Mouse (Mus musculus) mature B cell (primary cell): ENCODE measurements at regions not wholly inside any gene's neighbourhood (a gene's known extent, or its start where the extent isn't known, plus 50 kb on each side); places are given as distances from the start of the nearest gene placed in this dataset.
"Not testable (repeated sequence)": the region's sequence is repeated elsewhere in the genome, so short reads cannot be mapped to it uniquely, and the experiment has no call there.

Experiments
- in situ Hi-C: fragments of 300-500 bp; cut with MboI; formaldehyde crosslinking; loops from 2 replicates; pipeline ENCODE4 v1.14.3; 2019

DNA sequence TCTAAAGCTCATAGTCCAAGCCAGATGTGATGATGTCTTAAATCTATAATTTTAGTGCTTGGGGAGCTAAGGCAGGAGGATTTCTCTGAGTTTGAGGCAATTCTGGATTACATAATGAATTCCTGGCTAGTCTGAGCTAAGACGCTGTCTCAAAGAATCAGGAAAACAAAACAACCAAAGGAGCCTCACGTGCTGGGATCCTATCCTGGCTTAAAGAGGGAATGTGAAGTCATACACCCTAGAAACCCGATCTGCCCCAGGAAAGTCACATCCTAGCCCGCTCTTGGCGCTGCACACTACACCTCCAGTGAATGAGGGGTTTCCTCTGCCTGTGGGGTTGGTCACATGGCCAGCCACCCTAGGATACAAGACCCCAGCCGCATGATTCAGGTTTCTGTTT, 211.2 kb downstream of the Glrx3 start:
- in situ Hi-C loops, result no loop called here

DNA sequence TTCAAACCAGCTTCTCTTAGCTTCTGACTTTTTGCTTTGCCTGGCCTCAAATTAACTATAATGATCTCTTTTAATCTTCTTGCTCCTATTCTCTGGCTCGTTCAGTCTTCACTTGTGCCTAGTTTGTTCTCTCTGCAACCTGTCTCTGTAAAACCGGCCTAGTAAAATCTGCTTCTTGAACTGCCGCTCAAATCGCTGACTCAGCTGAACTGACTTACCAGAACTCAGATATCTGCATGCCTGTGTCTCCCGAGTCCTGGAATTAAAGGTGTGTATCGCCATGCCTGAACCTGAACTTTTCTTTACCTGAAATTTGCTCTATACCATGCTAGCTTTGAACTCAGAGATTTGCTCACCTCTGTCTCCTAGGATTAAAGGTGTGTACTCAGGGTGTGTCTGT, 212.2 kb downstream of the Glrx3 start:
- in situ Hi-C loops, result no loop called here

- in situ Hi-C loops, result no loop called here
Observed at GRCm38 (mm10) chr7:137653837-137654236, 216.4 kb downstream of the Glrx3 start.

DNA sequence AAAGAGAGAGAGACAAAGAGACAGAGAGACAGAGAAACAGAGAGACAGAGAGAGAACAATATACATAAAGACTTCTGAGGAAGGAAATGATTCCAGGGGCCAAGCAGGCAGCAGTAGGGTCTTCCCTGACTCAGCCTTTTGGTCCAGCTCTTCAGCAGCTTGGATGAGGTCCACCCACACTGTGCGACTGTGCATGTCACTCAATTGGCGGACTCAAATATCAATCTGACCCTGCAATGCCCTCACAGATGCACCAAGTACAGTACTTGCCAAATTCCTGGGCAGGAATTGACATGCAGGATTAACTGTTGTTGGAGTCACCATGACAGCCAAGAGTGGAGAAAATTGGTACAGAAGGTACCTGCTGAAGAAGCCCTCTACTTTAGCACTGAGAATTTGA, 229.8 kb downstream of the Glrx3 start:
- in situ Hi-C loops, result no loop called here

DNA sequence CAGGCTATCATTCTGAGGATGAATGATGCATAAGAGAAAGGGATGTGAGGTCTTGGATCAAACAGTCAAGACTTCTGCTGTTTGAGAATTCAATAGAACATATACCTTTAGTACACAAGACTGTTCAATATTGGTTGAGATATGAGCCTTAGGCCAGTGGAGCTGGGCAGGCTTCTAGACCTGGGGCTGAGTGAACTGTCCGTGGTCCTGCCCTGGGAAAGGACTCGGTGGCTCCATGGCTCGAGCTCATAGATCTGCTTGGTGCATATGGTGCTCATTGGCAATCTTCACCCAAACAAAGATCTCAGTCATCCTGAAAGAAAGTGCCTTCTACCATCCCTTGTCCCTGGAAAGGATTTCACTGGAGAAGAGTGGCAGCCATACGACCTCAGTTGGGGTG, 233.7 kb downstream of the Glrx3 start:
- in situ Hi-C loops, result no loop called here

DNA sequence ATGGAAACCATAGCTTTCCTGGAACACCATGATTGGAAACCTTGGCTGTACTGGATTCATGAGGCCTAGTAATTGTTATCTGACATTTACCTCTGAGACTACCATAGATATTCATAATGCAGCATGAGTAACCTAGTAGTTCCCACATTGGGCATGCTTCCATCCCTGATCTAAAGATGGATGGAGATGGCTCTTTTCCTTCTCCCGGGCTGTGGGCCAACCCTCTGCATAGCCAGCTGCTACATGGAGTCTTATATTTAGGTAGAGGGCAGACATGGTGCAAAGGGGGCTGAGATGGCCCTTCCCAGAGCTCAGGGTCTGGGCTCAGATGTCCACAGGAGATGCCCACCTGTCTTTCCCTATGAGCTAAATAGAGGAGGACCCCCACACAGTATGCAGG, 237.2 kb downstream of the Glrx3 start:
- in situ Hi-C loops, result no loop called here

DNA sequence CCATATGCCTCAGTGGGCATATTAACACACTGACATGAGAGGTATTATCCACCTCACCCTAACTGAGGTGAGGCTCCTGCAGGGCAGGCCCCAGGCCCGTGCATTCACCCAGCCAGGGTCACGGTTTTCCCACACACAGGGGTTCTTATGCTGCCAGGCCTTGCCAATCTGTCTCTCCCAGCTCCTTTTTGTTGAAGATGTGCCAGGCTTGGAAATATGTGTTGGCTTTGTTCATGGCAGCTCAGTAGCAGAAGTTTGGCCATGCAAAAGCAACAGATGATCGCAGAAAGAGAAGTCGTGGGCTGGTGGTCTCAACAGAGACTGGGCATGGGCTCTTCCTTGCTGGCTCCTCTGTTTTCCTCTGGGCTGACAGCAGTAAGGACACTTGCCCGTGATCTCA, 238.0 kb downstream of the Glrx3 start:
- in situ Hi-C loops, result no loop called here

- in situ Hi-C loops, result no loop called here
Observed at GRCm38 (mm10) chr7:137684826-137685225, 247.4 kb downstream of the Glrx3 start.

GRCm38 (mm10) chr7:137685320-137685719, 247.9 kb downstream of the Glrx3 start:
- in situ Hi-C loops, result no loop called here

DNA sequence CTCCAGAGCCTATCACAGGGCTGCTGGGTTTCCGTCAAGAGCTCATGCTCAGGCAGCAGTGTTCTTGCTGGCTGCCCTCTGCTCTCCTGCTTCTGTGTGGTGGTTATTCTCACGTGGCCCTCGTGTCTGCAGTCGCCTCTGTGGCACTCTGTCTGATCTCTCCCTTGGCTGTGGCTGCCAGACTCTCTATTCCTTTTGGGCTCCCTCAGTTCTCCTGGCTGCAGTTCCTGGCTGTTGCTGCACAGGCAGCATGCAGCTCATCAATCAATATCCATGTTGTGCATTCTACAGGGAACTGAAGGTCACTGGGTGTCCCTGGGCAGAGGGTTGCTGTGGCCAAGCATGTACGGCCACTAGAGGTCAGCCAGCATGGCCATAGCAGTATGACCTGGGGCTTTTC, 259.4 kb downstream of the Glrx3 start:
- in situ Hi-C loops, result no loop called here

DNA sequence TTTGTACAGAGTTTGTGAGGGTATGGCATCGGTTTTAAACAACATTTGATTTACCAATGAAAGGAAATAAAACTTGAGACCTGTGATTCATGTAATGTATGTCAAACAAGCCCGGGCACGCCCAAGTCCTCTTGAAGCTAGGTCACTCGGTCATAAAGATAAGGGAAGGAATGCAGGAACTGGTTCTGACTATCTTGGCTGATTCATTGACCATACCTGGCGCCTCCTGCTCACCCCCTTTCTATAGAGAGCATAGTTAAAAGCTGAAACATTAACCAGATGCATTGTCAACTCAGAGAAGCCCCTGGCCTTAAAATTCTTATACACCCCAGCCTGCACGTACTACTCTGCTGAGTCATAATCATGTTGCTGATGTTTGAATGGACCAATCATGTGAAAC, 261.1 kb downstream of the Glrx3 start:
- in situ Hi-C loops, result not testable (repeated sequence)

- in situ Hi-C loops, result no loop called here
Observed at GRCm38 (mm10) chr7:137712862-137713261, 275.4 kb downstream of the Glrx3 start.

- in situ Hi-C loops, result no loop called here
Observed at GRCm38 (mm10) chr7:137713856-137714255, 276.4 kb downstream of the Glrx3 start.

DNA sequence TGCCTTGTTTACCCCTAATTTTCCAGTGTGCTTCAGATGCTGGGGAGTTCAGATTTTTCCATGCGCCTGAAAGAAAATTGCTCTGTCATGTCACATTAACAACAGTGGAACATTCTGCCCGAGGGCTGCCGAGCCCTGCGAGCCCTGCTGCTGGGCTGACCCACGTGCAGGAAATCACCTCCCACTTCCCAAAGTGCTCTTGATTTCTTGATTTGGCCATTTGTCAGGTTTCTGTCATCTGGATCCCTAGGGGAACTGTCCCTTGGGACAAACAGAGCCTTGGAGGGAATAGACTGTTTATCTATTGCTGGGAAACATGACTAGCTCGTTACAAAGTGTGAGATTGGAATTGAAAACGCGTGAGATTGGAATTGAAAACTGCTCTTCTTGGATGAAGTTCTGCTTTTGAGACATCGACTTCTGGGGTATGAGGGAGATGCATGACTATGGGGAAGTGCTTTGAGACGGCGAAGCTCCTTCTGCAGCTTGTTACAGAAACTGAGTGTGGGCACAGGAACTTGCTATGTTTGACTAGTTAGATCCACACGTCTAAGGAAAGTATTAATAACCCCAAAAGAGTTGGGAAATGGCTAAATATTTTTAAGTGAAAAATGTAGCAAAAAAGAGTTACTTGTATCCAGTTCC, 277.0 kb downstream of the Glrx3 start:
- in situ Hi-C loops, result no loop called here

DNA sequence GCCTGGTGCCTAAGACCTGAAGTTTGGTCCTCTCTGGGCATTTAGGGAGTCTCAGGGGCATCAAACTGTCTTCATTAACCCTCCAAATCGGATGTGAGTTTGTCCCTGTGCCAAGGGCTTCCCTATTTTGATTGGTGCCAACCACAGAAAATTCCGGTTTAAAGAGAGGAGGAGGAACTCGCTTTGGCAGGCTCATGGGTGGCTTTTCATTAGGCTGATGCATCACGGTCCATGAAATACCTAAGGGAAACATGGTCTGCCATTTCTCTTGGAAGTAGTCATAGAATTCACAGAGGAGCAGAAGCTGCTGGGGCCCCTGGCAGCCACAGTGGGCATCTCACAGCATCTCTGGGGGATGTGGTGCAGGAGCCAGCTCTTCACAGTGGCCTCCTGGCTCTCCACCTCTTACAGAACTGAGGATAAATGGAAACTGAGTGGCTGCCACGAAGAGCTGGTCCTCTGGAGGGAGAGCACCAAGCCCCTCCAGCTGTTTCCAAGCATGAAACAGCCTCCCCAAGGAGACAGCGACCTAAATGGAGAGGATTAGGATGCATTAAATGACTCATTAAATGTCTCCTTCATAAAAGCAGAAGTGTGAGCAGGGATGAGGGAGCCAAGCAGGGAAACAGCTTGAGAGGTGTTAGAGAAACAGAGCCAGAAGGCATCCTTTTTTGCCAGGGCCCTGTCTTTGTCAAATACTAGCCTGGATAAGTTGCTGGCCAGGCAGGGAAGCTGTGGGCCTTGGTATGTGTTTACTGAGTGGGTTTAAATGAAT, 277.9 kb downstream of the Glrx3 start:
- in situ Hi-C loops, result no loop called here

DNA sequence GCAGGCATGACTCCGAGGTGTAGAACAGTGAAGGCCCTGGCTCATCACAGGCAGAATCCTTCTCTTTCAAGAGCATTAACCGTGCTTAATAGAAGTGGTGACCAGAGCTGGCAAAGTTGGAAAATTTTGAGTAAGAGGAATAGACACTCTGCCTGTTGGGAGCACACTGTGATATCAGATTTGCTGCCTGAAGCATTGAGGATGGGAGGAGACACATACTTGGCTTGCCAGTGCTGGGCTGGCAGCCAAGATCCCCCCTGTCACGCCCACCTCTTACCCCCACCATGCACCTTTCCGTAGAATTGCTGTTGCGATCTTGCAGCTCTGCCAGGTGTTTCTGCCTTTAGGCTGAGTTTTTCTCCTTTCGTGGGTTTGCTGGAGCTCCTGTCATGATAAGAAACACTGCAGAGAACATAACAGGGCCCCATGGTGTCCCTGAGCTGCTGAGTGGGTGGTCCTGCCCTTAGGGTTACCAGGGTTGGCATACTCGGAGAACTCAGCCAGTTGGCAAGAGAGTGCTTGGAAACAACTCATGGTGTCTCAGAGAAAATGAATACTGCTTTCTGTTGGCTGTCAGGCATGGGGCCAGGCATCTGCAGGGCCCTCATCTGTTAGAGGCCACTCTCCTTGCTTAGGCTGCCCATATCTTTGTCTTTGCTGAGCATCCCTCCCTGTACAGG, 286.1 kb downstream of the Glrx3 start:
- in situ Hi-C loops, result no loop called here

- in situ Hi-C loops, result no loop called here
Observed at GRCm38 (mm10) chr7:137726031-137726430, 288.6 kb downstream of the Glrx3 start.

DNA sequence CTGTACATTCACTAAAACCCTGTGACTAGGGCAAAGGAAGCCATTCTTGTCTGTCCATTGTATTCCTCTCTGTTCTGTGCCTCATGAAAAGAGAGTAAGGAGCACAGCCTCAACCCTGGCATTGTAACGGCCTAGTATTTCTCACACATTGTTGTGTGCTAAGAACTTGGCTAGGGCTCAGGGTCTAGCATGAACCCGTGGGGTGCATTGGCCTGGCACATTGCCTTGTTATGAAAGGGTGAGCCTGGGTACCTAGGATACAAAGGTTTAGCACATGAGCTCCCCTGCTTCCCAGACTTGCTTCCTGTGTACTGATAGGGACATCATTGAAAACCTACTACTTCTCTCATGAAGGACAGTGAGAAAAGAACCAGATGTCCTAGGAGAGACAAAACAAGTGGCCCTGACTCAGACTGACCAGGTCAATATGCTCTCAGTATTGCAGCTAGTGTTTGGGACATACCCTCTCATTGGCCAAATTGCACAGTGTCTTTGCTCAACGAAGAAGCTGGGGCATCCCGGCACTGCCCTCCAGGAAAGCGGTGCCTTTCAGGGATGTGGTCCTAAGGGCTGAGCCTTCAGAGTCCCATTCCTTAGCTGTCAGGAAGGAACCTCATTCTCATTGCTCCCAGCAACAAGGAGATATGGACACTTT, 298.6 kb downstream of the Glrx3 start:
- in situ Hi-C loops, result no loop called here

GRCm38 (mm10) chr7:137741702-137742101, 304.3 kb downstream of the Glrx3 start:
- in situ Hi-C loops, result no loop called here

DNA sequence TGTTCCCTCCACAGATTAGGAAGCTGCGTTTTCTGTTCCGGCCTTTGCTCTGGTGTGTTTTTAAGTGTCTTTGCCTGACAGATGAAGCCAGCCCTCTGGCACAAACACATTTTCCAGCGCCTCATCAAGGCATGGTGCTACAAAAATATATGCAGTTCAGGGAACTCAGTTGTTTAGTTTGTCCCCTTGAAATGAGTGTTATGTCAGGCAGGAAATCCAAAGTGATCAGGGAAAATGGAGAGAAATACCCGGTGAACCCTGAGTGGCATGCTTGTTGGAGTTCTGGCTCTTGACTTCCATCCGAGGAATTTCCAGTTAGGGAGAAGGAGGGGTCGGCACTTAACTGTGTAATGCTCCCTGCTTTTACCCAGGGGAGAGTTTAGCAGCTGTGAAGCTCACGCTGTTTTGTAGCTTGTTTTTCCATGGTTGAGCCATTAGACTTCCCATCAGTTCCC, 304.9 kb downstream of the Glrx3 start:
- in situ Hi-C loops, result no loop called here

GRCm38 (mm10) chr7:137745575-137745974, 308.2 kb downstream of the Glrx3 start:
- in situ Hi-C loops, result no loop called here

DNA sequence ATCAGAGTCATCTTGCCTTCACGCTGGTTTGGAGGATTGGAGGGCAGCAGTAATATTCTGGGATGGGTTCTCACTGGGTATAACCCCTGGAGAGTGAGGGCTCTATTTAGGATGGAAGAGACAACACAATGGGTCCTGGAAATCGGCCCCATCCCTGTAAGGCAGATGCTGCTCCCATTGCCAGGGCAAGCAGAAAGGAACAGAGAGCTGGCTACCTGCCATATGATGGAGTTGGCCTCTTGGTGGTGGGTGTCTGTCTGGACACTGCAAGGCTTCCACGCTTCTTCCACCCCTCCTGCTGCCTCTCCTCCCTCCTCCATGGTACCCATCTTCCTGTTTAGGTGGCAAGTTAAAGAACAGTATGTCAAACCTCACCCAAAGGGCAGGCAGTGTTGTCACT, 308.6 kb downstream of the Glrx3 start:
- in situ Hi-C loops, result no loop called here

GRCm38 (mm10) chr7:137748936-137749335, 311.5 kb downstream of the Glrx3 start:
- in situ Hi-C loops, result no loop called here
